Mouse (Mus musculus): ENCODE data around the gene Dynlt1c. TPM values are rescaled to one million over a fixed set of nuclear protein-coding genes. Genes with fewer than 3 reads are reported as not detected.
"Not testable (repeated sequence)": the region's sequence is repeated elsewhere in the genome, so short reads cannot be mapped to it uniquely, and the experiment has no call there.

Gene Dynlt1c
- polyA plus RNA-seq, 3 experiments from 2014 or later: 20.9 to 51.8 (median 47.6) TPM

DNA sequence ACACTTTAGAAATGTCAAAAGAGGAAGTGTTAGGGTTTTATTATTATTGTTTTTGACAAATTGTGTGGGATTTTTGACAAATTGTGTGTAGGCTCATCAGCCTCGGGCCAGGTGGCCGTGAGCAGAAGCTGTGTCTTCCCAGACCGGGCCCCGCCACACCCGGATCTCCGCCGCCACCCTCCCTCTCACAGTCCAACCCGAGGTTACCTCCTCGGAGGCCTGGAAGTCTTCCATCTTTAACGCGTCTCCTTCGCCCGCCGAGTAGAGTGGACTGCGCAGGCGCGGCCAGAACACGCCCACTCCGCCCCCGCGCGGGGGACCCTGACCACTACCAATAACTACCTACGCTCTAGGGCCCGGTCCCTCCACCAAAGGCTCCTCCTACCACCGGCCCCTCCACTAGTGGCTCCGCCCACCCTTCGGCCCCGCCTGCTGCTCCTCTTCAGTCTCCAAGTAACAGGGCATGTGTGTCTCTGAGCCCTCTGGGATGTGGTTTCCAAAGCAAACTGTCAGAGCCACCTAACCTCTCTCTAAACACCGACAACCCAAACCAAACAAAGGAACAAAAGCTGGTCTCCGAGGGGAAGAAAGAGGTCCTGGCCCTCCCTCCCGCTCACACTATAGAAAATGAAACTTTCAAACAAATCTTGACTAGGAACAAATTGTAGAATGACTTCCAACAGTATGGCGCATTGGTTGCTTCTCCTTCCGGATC is 54.3 kb downstream of the Dynlt1c start, which contains the start of gene Dynlt1f:
Gene Dynlt1f (minus strand): TSS at position 334 of the 715 bp plus-strand sequence.
- ATAC-seq: peak; percentile 92

GRCm38 (mm10) chr17:6656471-6656870 is 55.0 kb downstream of the Dynlt1c start:
- not testable (repeated sequence) for ATAC-seq

GRCm38 (mm10) chr17:6658801-6659200 is 57.3 kb downstream of the Dynlt1c start, which contains the start of gene Sytl3:
Gene Sytl3 (plus strand): TSS chr17:6659093.
- peak; percentile 7 for ATAC-seq

Other genes starting within 250 kb of the Dynlt1c start
- gene Dynlt1b, start 171.6 kb upstream of the Dynlt1c start, polyA plus RNA-seq (2017; shearing (Covaris generic)): 100 to 1,000 TPM; 120 to 197 (median 161) TPM
- gene Dynlt1f, start 54.2 kb downstream of the Dynlt1c start, polyA plus RNA-seq (2017; shearing (Covaris generic)): 100 to 1,000 TPM in 1 of 3 experiments, 10 to 100 TPM in 2; 70.8 to 107 (median 72.0) TPM
- gene Sytl3, start 57.4 kb downstream of the Dynlt1c start, polyA plus RNA-seq (2017; shearing (Covaris generic)): 10 to 100 TPM in 1 of 3 experiments, 1 to 10 TPM in 2; 2.5 to 23.6 (median 3.9) TPM
- 100 to 1,000 TPM; 111 to 138 (median 117) TPM for gene Ezr, start 181.1 kb downstream of the Dynlt1c start, polyA plus RNA-seq (2017; shearing (Covaris generic))